Comparison of ENCODE assay signal across 12 mouse cellular contexts in the genomic region with DNA sequence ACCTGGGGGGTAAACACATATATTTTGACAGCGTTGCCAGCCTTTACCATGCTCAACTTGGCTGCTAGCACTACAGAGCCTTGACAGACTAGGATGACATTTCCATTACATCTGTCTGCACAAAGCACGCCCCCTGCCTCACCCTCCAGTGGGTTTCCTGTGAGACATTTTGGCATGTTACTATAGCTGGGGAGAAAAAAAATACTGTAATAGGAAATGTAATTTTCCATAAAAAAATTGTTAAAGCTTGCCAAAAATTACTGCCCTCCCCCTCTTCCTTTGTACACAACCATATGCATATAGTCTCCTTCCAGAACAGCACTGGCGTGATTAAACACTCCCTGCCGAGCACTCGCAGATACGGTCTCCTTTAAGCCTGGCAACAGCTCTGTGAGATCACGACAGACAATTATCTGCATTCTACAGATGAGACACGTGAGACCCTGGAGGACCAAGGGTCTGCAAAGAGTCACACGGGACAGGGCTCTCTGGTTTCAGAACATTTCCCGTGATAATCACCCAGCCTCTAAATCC. TPM values are rescaled to one million over a fixed set of nuclear protein-coding genes. Genes with fewer than 3 reads are reported as not detected.
DNase-seq lines count a peak whose midpoint lies in the region; ATAC-seq and TF ChIP-seq lines count a peak whose summit lies in the region.
"Had no signal": no experiment of that assay in that cellular context is flagged by ENCODE, and none has a peak within 500 bp of the region (broad histone marks: within the 10 kb centered on the region; RNA-seq: fewer than 3 reads in every experiment).

No protein-coding gene starts in this region.

- ATAC-seq in frontal cortex, adult (ENCODE audit: low TSS enrichment) = peak; percentile 50
- peak; percentile 81 for ATAC-seq in forebrain, embryonic 16.5 days
- ATAC-seq in midbrain, embryonic 16.5 days = peak; percentile 52
- ATAC-seq in activated CD4-positive, CD25-positive, alpha-beta regulatory T cell, adult 4 months = no peak
- no peak for ATAC-seq in kidney, embryonic 14.5 days (ENCODE audit: low FRiP score, low TSS enrichment)

- WGBS in forebrain, embryonic 16.5 days = 35% methylated on average over 10 of the region's 10 CpGs
- WGBS in midbrain, embryonic 16.5 days = 30% methylated on average over 10 of the region's 10 CpGs
- 58% methylated on average over 10 of the region's 10 CpGs for WGBS in kidney, embryonic 14.5 days

- no peak overlapping the region for H3K4me3 ChIP-seq in layer of hippocampus, adult 2 months
- H3K4me3 ChIP-seq in forebrain, embryonic 16.5 days (replicated peaks; ENCODE audit: low read length) = no peak overlapping the region
- H3K4me3 ChIP-seq in midbrain, embryonic 16.5 days (ENCODE audit: low read depth, low read length) = no peak overlapping the region
- H3K4me3 ChIP-seq in kidney, embryonic 14.5 days (ENCODE audit: low read length) = no peak overlapping the region
- H3K4me3 ChIP-seq: neural tube, embryonic 12.5 days had no signal

- DNase-seq in frontal cortex, postnatal 10 days (ENCODE audit: low spot score in 2 of 2) = no peak
- DNase-seq in layer of hippocampus, adult 2 months (ENCODE audit: low spot score in 2 of 2) = peak in 1 of 2 experiments; percentile 55
- no peak for DNase-seq in layer of hippocampus, postnatal 10 days (ENCODE audit: low spot score in 2 of 2)
- DNase-seq: gastrocnemius, postnatal 25 days; thymus, adult 18-20 months had no signal

- peak overlapping the region; percentile 23; the same call in 1 of the 2 replicates for H3K4me2 ChIP-seq in forebrain, embryonic 16.5 days (ENCODE audit: low read length)
- H3K4me2 ChIP-seq in midbrain, embryonic 16.5 days (ENCODE audit: low read length) = peak overlapping the region; percentile 1; the same call in 1 of the 2 replicates
- no peak overlapping the region for H3K4me2 ChIP-seq in kidney, embryonic 14.5 days (replicated peaks; ENCODE audit: low read depth, low read length)
- H3K4me2 ChIP-seq: liver, embryonic 11.5 days; neural tube, embryonic 12.5 days had no signal

- peaks cover 35% of the 10 kb centered on the region for H3K4me1 ChIP-seq in forebrain, embryonic 16.5 days (replicated peaks; ENCODE audit: control insufficient read depth, insufficient read depth, low read length)
- peaks cover 12% of the 10 kb centered on the region for H3K4me1 ChIP-seq in midbrain, embryonic 16.5 days (ENCODE audit: control insufficient read depth, insufficient read depth, low read length)
- no peaks in the 10 kb centered on the region for H3K4me1 ChIP-seq in kidney, embryonic 14.5 days (ENCODE audit: control insufficient read depth, insufficient read depth, low read length)

- H3K27ac ChIP-seq in layer of hippocampus, adult 2 months = peak overlapping the region; percentile 68; the same call in 1 of the 2 replicates
- H3K27ac ChIP-seq in forebrain, embryonic 16.5 days (ENCODE audit: low read length) = peak overlapping the region; percentile 94
- peak overlapping the region; percentile 54 for H3K27ac ChIP-seq in midbrain, embryonic 16.5 days (ENCODE audit: low read length)
- no peak overlapping the region for H3K27ac ChIP-seq in kidney, embryonic 14.5 days (ENCODE audit: low read depth, low read length)
- H3K27ac ChIP-seq: neural tube, embryonic 12.5 days had no signal

- no peak overlapping the region for H3K9ac ChIP-seq in forebrain, embryonic 16.5 days (replicated peaks; ENCODE audit: low read depth, low read length)
- no peak overlapping the region; the same call in 1 of the 2 replicates for H3K9ac ChIP-seq in midbrain, embryonic 16.5 days (ENCODE audit: low read depth, low read length)
- H3K9ac ChIP-seq in kidney, embryonic 14.5 days (ENCODE audit: low read depth, low read length) = no peak overlapping the region
- H3K9ac ChIP-seq: neural tube, embryonic 12.5 days had no signal

- no peaks in the 10 kb centered on the region for H3K27me3 ChIP-seq in forebrain, embryonic 16.5 days (replicated peaks; ENCODE audit: control insufficient read depth, insufficient read depth, low read length)
- no peaks in the 10 kb centered on the region for H3K27me3 ChIP-seq in midbrain, embryonic 16.5 days (ENCODE audit: control insufficient read depth, insufficient read depth, low read depth, low read length)
- no peaks in the 10 kb centered on the region for H3K27me3 ChIP-seq in kidney, embryonic 14.5 days (ENCODE audit: control insufficient read depth, insufficient read depth, low read length)
- H3K27me3 ChIP-seq: neural tube, embryonic 12.5 days had no signal

- peaks cover 25% of the 10 kb centered on the region for H3K36me3 ChIP-seq in forebrain, embryonic 16.5 days (ENCODE audit: control insufficient read depth, insufficient read depth)
- H3K36me3 ChIP-seq in midbrain, embryonic 16.5 days (ENCODE audit: control insufficient read depth, insufficient read depth, low read length) = peaks cover 18% of the 10 kb centered on the region
- H3K36me3 ChIP-seq in kidney, embryonic 14.5 days (ENCODE audit: control insufficient read depth, insufficient read depth, low read length) = peaks cover 34% of the 10 kb centered on the region

- 0 out of 2 replicates have a peak, but pooled peaks cover 5% of the 10 kb centered on the region for H3K9me3 ChIP-seq in forebrain, embryonic 16.5 days (ENCODE audit: control insufficient read depth, low read length)
- no peaks in the 10 kb centered on the region for H3K9me3 ChIP-seq in midbrain, embryonic 16.5 days (replicated peaks; ENCODE audit: control insufficient read depth, low read length, poor library complexity, severe bottlenecking)
- no peaks in the 10 kb centered on the region for H3K9me3 ChIP-seq in kidney, embryonic 14.5 days (ENCODE audit: control insufficient read depth, low read length)
- H3K9me3 ChIP-seq: neural tube, embryonic 12.5 days had no signal

- no peak for TF ChIP-seq CTCF in layer of hippocampus, adult 2 months (conservative IDR thresholded peaks at IDR 0.05)

RNA-seq across cellular contexts. Expression of gene Nars2, which starts 52.2 kb away (rescaled TPM):
- total RNA-seq in layer of hippocampus, adult 2 months (2021) = 10 to 100 TPM; 15.2 to 17.4 TPM
- total RNA-seq in layer of hippocampus, postnatal 10 days (2021) = 10 to 100 TPM; 19.3 to 19.5 TPM
- polyA plus RNA-seq in forebrain, embryonic 16.5 days (2015; fragmentation: Nextera tagmentation; extraction: Ambion mirVana) = 22.2 and 30.4 TPM in 2 replicates
- 16.1 and 16.8 TPM in 2 replicates for polyA plus RNA-seq in midbrain, embryonic 16.5 days (2015; fragmentation: Nextera tagmentation; extraction: Ambion mirVana)
- polyA plus RNA-seq in activated CD4-positive, CD25-positive, alpha-beta regulatory T cell, adult 4 months (2017; shearing (Covaris generic)) = 1 to 10 TPM; 5.3 to 9.7 TPM
- polyA plus RNA-seq in kidney, embryonic 14.5 days (2014; fragmentation: Nextera tagmentation; extraction: Ambion mirVana) = 19.9 and 26.0 TPM in 2 replicates

Comparison
In these comparisons a context has a peak if more than half of its experiments do, and no peak if none do; other contexts are left out.
1. ATAC-seq: peak in frontal cortex, adult (single experiment), forebrain, embryonic 16.5 days (single experiment) and midbrain, embryonic 16.5 days (single experiment); none in activated CD4-positive, CD25-positive, alpha-beta regulatory T cell, adult 4 months (single experiment) and kidney, embryonic 14.5 days (single experiment).